Mouse (Mus musculus): ENCODE data around the gene Spsb1.

DNA sequence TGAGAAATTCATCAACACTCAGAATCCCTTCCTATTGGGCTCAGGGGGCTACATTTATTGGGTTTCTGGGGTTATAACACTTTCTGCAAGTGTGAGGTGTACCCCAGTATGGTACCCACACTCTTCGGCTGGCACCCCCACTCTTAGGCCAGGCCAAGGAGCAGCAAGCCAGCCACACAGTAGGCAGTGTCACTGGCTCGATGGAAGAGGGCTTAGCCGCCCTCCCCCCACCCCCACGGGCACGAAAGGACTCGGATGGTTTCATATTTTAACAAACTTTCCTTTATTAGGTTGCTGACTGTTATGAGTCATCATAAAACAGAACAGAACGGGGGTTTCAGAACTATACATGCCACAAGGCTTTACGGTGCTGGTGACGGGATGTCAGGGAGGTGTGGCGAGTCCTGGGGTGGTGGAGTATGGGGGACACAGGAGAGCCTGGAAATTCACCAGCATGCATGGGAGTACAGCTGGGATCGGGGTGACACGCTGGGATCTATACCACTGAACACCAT, 58.8 kb downstream of the Spsb1 start:
- no peak for TF ChIP-seq CTCF (IDR thresholded peaks at IDR 0.05; ENCODE audit: low read depth, low read length)
- no peak for TF ChIP-seq POLR2A (IDR thresholded peaks at IDR 0.05; ENCODE audit: extremely low read depth, insufficient read depth, low read length)

Data from liver, adult 2 months (tissue).